Mouse (Mus musculus): Measurements from ENCODE around the gene Vmp1.

DNA sequence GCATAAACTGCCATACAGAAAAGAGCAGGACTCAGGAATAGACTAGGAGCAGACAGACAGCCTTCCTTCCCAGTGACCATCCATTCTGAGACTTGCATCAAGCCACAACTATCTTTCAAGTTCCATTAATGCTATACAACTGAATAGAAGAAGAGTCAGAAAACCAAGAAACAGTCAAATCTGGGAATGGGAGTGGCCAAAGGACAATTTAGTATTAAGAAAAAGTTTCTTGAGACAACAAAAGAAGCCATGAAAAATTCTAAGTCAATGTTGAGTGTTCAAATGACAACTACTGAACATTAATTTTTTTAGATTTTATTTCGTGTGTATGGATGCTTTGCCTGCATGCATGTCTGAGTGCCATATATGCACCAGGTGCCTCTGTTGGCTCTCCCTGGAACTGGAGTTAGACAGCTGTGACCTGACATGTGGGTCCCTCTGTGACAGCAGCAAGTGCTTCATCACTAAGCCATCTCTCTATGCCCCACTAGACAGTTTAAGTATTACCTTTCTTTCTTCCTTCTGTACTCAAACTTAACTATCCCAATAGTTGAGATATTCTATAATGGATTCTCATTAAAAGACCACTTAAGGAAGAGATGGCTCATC, 60.1 kb downstream of the Vmp1 start:
- TF ChIP-seq POLR2A (IDR thresholded peaks at IDR 0.05; ENCODE audit: insufficient read depth, low read depth, low read length) (no peak), CTCF (IDR thresholded peaks at IDR 0.05; ENCODE audit: insufficient read depth, low read depth, low read length) (no peak)
